Mouse (Mus musculus) neutrophil, adult 83 days (primary cell): ENCODE data around the gene Ubiad1. TPM values are rescaled to one million over a fixed set of nuclear protein-coding genes. Genes with fewer than 3 reads are reported as not detected.

Source experiments
- total RNA-seq, 2 experiments: library from RNA; stranded (reverse); gene quantifications; one replicate each; pipeline ENCODE4 v1.2.4; 2023

Gene Ubiad1
- 1 to 10 TPM; 4.9 to 5.0 TPM for total RNA-seq

DNA sequence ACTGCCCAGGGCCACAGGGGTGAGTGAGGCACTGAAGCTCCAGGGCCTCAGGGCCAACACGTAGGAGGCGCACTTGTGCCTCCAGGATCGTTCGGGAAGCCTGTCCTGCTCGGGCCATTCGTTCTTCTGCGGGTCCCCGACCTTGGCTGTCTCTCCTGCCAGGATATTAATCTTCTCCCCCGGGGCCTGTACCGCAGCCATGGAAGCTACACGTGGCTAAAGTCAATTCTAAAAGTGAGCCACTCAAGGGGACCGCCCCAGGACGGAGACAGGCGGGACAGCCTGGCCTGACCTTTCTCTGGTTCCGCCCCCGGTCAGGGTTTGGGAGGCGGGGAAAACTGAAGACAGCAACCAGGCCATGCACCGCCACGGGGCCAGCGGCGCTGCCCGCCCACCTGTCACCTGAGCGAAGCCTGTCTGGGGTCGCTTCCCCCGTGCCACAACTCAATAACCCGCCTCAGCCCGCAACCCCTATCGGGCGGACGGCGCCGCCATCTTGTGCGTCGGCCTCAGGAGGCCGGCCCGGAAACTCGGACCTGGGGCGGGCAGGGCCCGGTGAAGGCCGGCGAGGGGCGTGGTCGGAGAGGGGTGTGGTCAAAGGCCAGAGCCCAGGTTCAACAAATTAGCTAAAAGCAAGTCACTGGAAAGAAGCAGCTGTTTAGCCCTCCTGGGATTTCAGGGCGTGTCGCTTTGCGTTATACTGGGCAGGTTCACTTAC lies at the start of gene Ubiad1:
TSS of gene Ubiad1 (minus strand) at position 522 of the 718 bp plus-strand sequence.

DNA sequence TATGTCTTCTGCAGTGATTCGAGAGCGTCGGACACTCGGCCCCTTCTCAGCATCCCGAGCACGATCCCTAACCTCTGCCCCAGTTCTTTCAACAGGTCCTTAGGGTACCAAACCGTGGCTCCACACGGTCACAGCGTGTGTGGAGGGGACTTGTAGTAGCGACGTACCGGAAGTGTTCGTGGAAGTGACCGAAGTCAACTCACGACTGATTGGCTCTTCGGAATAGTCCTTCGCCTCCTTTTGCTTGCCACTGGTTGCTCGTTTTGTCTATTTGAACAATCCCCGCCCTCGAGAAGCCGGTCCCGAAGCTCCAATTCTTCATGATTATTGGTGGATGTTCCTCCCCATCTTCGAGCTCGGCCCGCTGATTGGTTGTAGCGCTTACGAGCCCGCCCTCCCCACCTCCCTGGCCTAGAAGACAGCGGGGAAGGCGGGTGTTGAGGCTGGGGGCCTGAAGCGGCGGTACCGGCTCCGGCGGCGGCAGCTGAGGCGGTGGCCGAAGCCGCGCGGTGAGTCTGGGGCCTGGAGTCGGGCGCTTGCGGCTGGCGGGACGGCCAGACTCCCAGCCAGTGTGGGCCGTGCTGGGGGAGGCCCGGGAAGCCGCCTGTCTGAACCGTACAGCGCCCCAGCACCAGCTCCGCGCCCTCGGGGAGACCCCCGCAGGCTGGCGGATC lies 3.7 kb upstream of the Ubiad1 start, which contains the start of gene Mtor:
TSS of gene Mtor (plus strand) at position 433 of the 674 bp plus-strand sequence.

Other genes starting within 250 kb of the Ubiad1 start
- gene Disp3, start 156.8 kb downstream of the Ubiad1 start, total RNA-seq: not detected
- gene Mtor, start 3.8 kb upstream of the Ubiad1 start, total RNA-seq: 10 to 100 TPM; 23.1 to 25.3 TPM
- gene Angptl7, start 55.7 kb upstream of the Ubiad1 start, total RNA-seq: not detected
- gene Exosc10, start 113.7 kb upstream of the Ubiad1 start, total RNA-seq: 10 to 100 TPM; 41.8 to 42.7 TPM
- 10 to 100 TPM; 19.6 to 20.5 TPM for gene Srm, start 146.7 kb upstream of the Ubiad1 start, total RNA-seq
- gene Masp2, start 157.8 kb upstream of the Ubiad1 start, total RNA-seq: under 1 TPM in 1 of 2 experiments, not detected in 1; 0.60 TPM
- gene Tardbp, start 182.2 kb upstream of the Ubiad1 start, total RNA-seq: 100 to 1,000 TPM; 160 to 166 TPM
- gene Gm572, start 198.5 kb upstream of the Ubiad1 start, total RNA-seq: not detected